Mouse (Mus musculus): ENCODE measurements around the gene B3galt4. TPM values are rescaled to one million over a fixed set of nuclear protein-coding genes. Genes with fewer than 3 reads are reported as not detected.
A peak's percentile ranks its signal among the peaks of the same experiment; 100 is the strongest.

Gene B3galt4
- polyA plus RNA-seq, 1 experiment from 2014 or later, result 4.1 TPM

- H3K27me3 ChIP-seq (ENCODE audit: low read depth, poor library complexity, severe bottlenecking), result peaks cover 18% of the 10 kb centered on the region
These were observed 30.8 kb downstream of the B3galt4 start for GRCm38 (mm10) chr17:33920282-33921097.

GRCm38 (mm10) chr17:33919351-33920281 lies 31.7 kb downstream of the B3galt4 start:
- DNase-seq (ENCODE audit: low spot score), result peak; percentile 48
- H3K36me3 ChIP-seq, result peaks cover 24% of the 10 kb centered on the region
- under 1% methylated on average over 52 of the region's 52 CpGs for WGBS
- peaks cover 59% of the 10 kb centered on the region for H3K4me1 ChIP-seq
- no peaks in the 10 kb centered on the region for H3K9me3 ChIP-seq (replicated peaks)
- peak overlapping the region; percentile 74 for H3K4me3 ChIP-seq
- H3K27ac ChIP-seq (replicated peaks), result peak overlapping the region; percentile 83
- peaks cover 18% of the 10 kb centered on the region for H3K27me3 ChIP-seq (ENCODE audit: low read depth, poor library complexity, severe bottlenecking)

More at GRCm38 (mm10) chr17:33920282-33921097, 30.8 kb downstream of the B3galt4 start:
- H3K4me1 ChIP-seq, result peaks cover 50% of the 10 kb centered on the region
- peak overlapping the region; percentile 74 for H3K4me3 ChIP-seq
- peak overlapping the region; percentile 83 for H3K27ac ChIP-seq (replicated peaks)
- peaks cover 25% of the 10 kb centered on the region for H3K36me3 ChIP-seq
- under 1% methylated on average over 36 of the region's 36 CpGs for WGBS
- no peaks in the 10 kb centered on the region for H3K9me3 ChIP-seq (replicated peaks)
- DNase-seq (ENCODE audit: low spot score), result peak; percentile 88

- H3K4me3 ChIP-seq, result peak overlapping the region; percentile 74
- H3K27me3 ChIP-seq (ENCODE audit: low read depth, poor library complexity, severe bottlenecking), result peaks cover 18% of the 10 kb centered on the region
- H3K27ac ChIP-seq (replicated peaks), result no peak overlapping the region
- H3K36me3 ChIP-seq, result peaks cover 35% of the 10 kb centered on the region
- no peak for DNase-seq (ENCODE audit: low spot score)
- no peaks in the 10 kb centered on the region for H3K9me3 ChIP-seq (replicated peaks)
- H3K4me1 ChIP-seq, result peaks cover 67% of the 10 kb centered on the region
- 63% methylated on average over 37 of the region's 37 CpGs for WGBS
These were observed 32.7 kb downstream of the B3galt4 start for GRCm38 (mm10) chr17:33918293-33919203.

- WGBS, result 82% methylated on average over 18 of the region's 18 CpGs
- Histone ChIP-seq H3K4me3 (peak overlapping the region; percentile 74), H3K27ac (replicated peaks) (0 out of 2 replicates have a peak overlapping the region, but pooled peaks have one; percentile 13), H3K9me3 (replicated peaks) (no peaks in the 10 kb centered on the region), H3K36me3 (peaks cover 42% of the 10 kb centered on the region), H3K4me1 (peaks cover 67% of the 10 kb centered on the region), H3K27me3 (ENCODE audit: low read depth, poor library complexity, severe bottlenecking) (peaks cover 18% of the 10 kb centered on the region)
- DNase-seq (ENCODE audit: low spot score), result no peak
These were observed 33.5 kb downstream of the B3galt4 start for GRCm38 (mm10) chr17:33917656-33918292.

- Histone ChIP-seq H3K27ac (replicated peaks) (0 out of 2 replicates have a peak overlapping the region, but pooled peaks have one; percentile 97), H3K9me3 (replicated peaks) (no peaks in the 10 kb centered on the region), H3K36me3 (peaks cover 50% of the 10 kb centered on the region), H3K4me3 (peak overlapping the region; percentile 74), H3K27me3 (ENCODE audit: low read depth, poor library complexity, severe bottlenecking) (peaks cover 18% of the 10 kb centered on the region), H3K4me1 (peaks cover 70% of the 10 kb centered on the region)
- DNase-seq (ENCODE audit: low spot score), result no peak
- 75% methylated on average over 31 of the region's 31 CpGs for WGBS
These were observed 34.2 kb downstream of the B3galt4 start for GRCm38 (mm10) chr17:33916847-33917655.

GRCm38 (mm10) chr17:33916294-33916693 lies 35.0 kb downstream of the B3galt4 start:
- Histone ChIP-seq H3K36me3 (peaks cover 57% of the 10 kb centered on the region), H3K27ac (replicated peaks) (peak overlapping the region; percentile 97), H3K4me1 (peaks cover 76% of the 10 kb centered on the region), H3K27me3 (ENCODE audit: low read depth, poor library complexity, severe bottlenecking) (peaks cover 18% of the 10 kb centered on the region), H3K9me3 (replicated peaks) (no peaks in the 10 kb centered on the region), H3K4me3 (peak overlapping the region; percentile 74)
- DNase-seq (ENCODE audit: low spot score), result no peak
- 2% methylated on average over 18 of the region's 20 CpGs for WGBS

GRCm38 (mm10) chr17:33915671-33916250 lies 35.5 kb downstream of the B3galt4 start, which contains the start of the genes Tapbp and Zbtb22:
TSS of gene Tapbp (plus strand) at chr17:33915899.
TSS of gene Zbtb22 (plus strand) at chr17:33915904.
- Histone ChIP-seq H3K4me3 (peak within 1 kb of the TSS; percentile 74), H3K27me3 (ENCODE audit: low read depth, poor library complexity, severe bottlenecking) (peaks cover 18% of the 10 kb centered on the region), H3K36me3 (peaks cover 62% of the 10 kb centered on the region), H3K4me1 (peaks cover 74% of the 10 kb centered on the region), H3K27ac (replicated peaks) (peak within 1 kb of the TSS; percentile 97), H3K9me3 (replicated peaks) (no peaks in the 10 kb centered on the region)
- DNase-seq (ENCODE audit: low spot score), result peak; percentile 98
- WGBS, result under 1% methylated on average over 34 of the region's 34 CpGs

- H3K4me3 ChIP-seq, result peak overlapping the region; percentile 74
- H3K4me1 ChIP-seq, result peaks cover 74% of the 10 kb centered on the region
- DNase-seq (ENCODE audit: low spot score), result no peak
- no peaks in the 10 kb centered on the region for H3K9me3 ChIP-seq (replicated peaks)
- H3K27me3 ChIP-seq (ENCODE audit: low read depth, poor library complexity, severe bottlenecking), result peaks cover 18% of the 10 kb centered on the region
- WGBS, result 74% methylated on average over 13 of the region's 13 CpGs
- H3K36me3 ChIP-seq, result peaks cover 67% of the 10 kb centered on the region
- no peak overlapping the region for H3K27ac ChIP-seq (replicated peaks)
These were observed 36.3 kb downstream of the B3galt4 start for GRCm38 (mm10) chr17:33914969-33915391.

GRCm38 (mm10) chr17:33913905-33914304 lies 37.4 kb downstream of the B3galt4 start:
- DNase-seq (ENCODE audit: low spot score), result no peak
- Histone ChIP-seq H3K27me3 (ENCODE audit: low read depth, poor library complexity, severe bottlenecking) (peaks cover 17% of the 10 kb centered on the region), H3K4me3 (peak overlapping the region; percentile 21), H3K36me3 (peaks cover 67% of the 10 kb centered on the region), H3K4me1 (peaks cover 66% of the 10 kb centered on the region), H3K27ac (replicated peaks) (no peak overlapping the region), H3K9me3 (replicated peaks) (no peaks in the 10 kb centered on the region)
- 97% methylated on average over 8 of the region's 8 CpGs for WGBS

- H3K36me3 ChIP-seq, result peaks cover 64% of the 10 kb centered on the region
- no peak for DNase-seq (ENCODE audit: low spot score)
- H3K9me3 ChIP-seq (replicated peaks), result no peaks in the 10 kb centered on the region
- WGBS, result 90% methylated on average over 10 of the region's 10 CpGs
- H3K27ac ChIP-seq (replicated peaks), result no peak overlapping the region
- H3K27me3 ChIP-seq (ENCODE audit: low read depth, poor library complexity, severe bottlenecking), result peaks cover 11% of the 10 kb centered on the region
- H3K4me1 ChIP-seq, result peaks cover 65% of the 10 kb centered on the region
- H3K4me3 ChIP-seq, result 0 out of 2 replicates have a peak overlapping the region, but pooled peaks have one; percentile 21
These were observed 38.0 kb downstream of the B3galt4 start for GRCm38 (mm10) chr17:33913264-33913663.

Measured in midbrain, embryonic 10.5 days (tissue).